Mouse (Mus musculus) hindlimb bud, embryonic 11.5 days (tissue): ENCODE measurements around the gene 4930469K13Rik.

Source experiments
- DNase-seq: peaks from one replicate; pipeline ENCODE4 v3.0.0-alpha.2; 2012; ENCODE audit warnings: low read depth, low spot score; ENCODE audit errors: extremely low spot score

The 4930469K13Rik gene

GRCm38 (mm10) chr11:34079542-34080464 is 18.6 kb downstream of the 4930469K13Rik start:
- no peak for DNase-seq

GRCm38 (mm10) chr11:34078581-34078980 is 19.8 kb downstream of the 4930469K13Rik start:
- no peak for DNase-seq

DNA sequence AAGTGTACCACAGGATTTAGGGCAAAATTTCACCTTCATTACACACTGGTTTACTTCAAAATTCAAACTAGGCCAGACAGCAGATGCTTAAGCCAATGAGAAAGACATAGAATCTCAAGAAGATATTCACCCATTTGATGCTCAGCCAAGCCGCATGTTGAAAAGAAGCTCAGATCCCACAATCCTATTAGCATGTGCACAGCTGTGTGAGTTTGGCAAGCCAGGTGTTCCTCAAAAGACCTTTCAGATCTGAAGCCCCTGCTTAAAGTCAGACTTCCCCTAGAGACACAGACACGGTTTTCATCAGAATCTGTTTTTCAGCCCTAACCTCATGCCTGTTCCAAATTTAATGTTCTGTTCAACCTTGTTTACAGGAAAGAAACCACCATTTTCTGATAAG is 20.5 kb downstream of the 4930469K13Rik start:
- no peak for DNase-seq

DNA sequence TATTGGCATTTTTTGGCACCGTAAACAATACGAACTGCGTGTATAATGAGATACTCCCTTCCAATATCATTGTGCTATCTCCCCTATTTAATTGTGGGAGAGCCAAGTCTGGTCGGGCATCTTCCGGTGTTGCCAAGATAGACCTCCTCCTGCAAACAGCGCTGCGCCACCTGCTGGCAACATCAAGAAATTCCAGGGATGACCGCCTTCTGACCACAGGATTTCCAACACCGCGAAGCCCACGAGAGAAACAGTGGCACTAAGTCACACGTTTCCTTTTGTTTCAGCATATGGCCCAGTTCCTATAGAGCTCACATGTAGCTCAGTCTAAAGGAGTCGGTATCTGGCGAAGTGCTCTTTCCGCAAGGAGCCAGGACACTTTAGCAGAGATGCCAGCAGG is 24.6 kb downstream of the 4930469K13Rik start:
- peak; percentile 39 for DNase-seq

- DNase-seq, result no peak
Observed at GRCm38 (mm10) chr11:34072309-34072708, 26.0 kb downstream of the 4930469K13Rik start.

DNA sequence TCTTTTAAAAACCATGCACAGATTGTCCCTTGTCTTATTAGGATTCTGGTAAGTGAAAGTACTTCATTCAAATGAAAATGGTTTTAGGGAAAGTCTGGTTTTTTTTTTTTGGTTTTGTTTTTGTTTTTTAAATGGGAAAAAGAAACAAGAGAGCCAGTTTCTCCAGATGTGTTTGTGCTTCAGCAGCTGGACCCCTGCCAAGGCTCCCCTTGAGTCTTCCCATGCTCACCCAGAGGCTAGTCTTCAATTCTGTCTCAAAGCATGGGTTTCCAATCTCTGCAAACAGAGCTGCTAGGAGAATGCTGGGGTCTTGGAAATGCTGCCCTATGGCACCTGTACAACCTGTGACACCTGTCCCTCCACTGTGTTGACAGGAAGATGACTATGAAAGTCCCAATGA is 27.8 kb downstream of the 4930469K13Rik start:
- DNase-seq, result no peak

DNA sequence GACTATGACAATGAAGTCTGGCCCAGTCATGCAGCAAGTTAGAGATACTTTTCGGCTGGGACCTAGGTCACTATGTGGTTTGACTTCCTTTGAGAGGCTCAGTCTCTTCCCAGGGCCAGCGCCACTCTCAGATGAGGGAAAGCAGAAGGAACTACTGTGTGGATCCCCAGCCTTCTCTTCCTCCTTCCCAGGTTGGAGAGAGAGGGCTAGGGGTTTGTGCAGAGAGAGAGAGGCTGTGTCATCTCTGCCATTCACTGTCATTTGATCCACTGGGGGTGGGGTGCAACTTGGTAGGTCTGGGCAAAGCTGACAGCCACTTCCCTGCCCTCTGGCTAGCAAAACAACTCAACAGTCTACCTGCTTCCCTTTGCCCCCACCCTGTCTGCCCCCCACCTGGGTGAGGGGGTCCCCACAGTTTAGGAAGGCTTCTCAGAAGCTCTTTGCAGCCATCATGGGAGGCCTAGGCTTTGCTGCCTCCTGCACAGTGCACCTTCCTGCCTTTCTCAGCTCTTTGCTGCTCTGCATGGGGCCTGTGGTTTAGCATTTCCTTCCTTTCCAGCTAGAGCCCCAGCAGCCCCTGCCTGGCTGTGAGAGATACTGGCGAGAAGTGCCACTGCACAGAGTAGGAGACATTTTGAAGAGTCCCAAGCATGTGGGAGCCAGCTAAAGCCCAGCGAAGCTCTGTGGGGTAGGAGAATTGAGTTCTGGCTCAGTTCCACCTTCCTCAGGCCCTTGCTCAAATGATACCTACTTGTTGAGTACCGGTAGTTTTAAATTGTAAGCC is 34.5 kb downstream of the 4930469K13Rik start:
- no peak for DNase-seq

DNA sequence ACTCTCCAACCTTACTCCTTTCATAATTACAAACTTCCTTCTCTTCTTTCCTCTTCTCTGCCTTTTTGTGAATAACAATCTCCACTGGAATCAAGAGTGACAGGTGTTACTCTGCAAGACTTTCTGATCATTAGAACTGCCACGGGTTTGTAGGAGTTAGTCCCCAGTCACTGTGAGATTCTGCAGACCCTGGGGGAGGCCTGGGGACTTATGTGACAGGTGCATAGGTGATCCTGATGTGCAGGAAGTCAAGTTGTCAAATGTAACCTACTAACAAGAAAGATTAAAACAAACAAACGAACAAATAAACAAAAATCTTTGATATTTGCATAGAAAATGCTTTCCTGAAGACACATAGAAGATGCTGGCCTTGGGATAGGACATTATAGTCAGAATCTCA is 35.1 kb downstream of the 4930469K13Rik start:
- no peak for DNase-seq

DNA sequence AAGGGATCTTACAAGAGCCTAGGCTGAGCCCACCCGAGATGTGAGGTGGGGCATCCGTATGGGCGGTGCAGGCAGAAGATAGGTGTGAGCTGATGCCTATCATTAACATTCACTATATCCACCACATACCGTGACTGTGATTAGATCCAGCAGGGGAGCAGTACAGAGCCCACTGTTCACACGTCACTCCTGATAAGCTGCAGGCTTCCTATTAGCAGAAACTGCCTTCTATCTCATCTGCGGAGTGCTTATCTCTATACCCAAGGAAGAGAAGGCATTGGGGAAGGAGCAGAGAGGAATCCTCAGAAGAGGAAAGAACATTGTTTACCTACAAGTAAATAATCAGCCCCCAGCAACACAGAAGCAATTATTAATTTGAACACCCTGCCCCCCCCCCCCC is 36.6 kb downstream of the 4930469K13Rik start:
- no peak for DNase-seq

DNA sequence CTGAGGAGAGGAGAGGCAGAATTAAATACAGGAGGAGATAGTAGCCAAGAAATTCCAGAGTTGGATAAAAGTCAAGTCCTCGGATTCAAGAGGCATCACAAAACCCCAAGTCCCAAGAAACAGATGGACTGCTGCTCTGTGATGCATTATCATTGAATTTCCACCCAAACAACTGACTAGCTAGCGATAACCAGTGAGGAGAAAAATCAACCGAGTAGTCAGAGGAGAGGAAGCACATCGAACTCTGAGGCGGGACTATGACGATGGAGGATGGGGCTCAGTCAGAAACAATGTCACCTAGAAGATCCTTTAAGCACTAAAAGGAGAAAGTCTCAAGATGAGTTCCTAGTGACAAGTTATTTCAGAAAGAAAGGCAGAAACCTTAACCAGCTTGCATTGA is 39.4 kb downstream of the 4930469K13Rik start:
- no peak for DNase-seq

GRCm38 (mm10) chr11:34058332-34058731 is 40.0 kb downstream of the 4930469K13Rik start:
- DNase-seq, result no peak

DNA sequence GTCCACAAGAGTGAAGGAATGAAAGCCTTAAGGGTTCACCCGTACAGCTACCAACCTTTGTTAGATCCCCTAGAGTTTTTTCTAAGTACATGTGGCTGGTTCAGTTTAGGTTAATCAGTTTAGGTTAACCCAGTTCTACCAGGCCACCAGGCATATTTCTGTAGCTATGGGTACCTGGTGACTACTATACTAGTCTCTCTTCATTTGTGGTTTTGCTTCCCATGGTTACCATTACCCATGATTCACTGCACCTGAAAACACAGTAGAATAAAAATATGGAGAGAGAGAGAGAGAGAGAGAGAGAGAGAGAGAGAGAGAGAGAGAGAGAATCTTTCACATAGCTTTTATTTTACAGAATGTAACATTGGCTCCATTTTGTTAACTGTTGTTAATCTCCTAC is 41.6 kb downstream of the 4930469K13Rik start:
- no peak for DNase-seq

DNA sequence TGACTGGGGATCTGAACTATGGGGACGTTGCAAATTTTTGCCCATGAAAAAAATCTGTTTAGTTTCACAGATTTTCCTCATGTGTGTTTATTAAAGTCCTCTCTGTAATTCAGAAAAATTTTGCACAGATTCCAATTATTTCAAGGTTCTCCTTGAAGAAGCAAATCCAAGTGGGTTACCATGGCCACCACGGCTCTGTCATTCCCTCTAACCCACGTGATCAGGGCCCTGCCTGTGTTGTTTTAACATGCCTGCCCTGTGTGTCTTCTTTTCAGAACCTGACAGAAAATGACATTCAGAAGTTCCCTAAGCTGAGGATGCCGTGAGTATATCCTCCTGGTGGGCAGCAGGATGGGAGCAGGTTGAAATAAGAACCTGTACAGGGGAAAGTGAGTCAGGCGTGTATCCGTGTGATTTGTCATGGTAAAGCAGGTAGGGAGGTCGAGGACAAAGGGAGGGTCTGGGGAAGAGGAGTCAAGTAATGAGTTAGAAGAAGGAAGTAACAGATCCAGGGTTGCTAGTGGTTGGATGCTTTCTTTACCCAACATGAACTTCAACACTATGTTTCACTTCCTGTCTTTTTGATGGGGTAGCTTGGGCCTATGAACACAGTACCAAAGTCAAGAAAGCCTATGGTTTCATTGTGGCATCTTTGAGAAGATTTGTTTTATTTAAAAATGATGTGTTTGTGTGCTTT is 44.2 kb downstream of the 4930469K13Rik start:
- no peak for DNase-seq

DNA sequence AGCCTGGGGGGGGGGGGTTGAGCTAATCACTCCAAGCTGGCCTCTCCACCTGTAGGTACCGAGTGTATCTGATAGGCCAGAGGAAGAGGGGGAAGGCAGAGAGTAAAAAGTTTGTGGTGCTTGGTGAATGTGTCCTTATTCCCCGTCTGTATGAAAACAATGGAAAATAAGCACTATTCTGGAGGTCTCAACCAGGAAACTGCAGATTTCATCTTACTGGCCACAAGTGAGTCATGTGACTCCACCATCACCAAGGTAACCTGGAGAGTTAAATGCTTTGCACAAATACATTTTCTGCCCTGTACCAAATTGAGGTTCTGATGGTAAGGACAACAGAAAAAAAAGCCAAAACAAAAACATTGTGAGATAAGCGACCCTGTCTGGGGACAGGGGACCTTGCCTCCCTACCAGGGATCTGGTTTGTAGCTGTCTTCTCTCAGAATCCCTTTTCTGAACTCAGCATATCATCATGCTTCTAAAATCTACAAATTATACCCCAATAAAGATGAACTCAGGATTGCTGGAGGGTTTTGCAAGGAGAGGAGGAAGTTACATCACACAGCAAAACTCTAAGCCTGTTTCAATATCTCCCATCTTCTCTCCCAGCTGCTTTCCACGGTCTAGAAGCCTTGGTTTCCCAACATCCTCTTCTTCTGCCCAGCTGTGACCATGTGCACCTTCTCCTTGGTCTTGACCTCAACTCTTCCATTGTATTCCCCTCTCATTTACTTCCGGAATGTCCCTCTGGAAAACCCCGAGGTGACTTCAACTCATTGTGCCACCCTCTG is 45.1 kb downstream of the 4930469K13Rik start:
- no peak for DNase-seq

GRCm38 (mm10) chr11:34050643-34051042 is 47.7 kb downstream of the 4930469K13Rik start:
- DNase-seq, result no peak

DNA sequence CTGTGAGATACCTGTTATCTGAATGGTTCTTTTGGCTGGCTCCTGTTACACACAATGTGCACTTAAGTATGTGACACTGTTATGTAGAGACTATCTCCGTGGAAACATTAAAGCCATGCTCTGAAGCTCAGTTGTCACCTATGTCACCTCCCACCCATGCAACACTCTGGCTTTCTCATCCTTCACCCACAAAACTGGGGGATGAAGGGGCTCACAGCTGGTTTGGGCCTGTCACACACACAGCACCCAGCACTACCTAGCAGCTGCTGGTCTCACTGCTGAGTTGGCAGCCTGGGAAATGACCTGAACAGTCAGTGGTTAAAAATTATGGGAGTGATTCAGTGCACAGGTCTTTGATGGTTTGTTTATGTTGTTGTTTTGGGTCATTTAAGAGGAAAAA is 48.3 kb downstream of the 4930469K13Rik start:
- no peak for DNase-seq

DNA sequence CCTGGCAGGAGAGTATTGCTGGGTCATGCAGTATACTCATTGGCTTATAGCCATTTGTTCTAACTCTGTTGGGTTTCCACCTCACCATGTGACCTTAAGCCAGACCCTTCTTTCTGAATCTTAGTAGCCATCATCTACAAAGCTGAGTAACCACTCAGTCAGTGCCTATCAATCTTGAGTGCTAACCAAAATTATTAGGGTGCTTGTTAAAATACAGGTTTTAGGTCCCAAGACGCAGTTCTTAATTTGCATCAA is 49.3 kb downstream of the 4930469K13Rik start:
- no peak for DNase-seq

DNA sequence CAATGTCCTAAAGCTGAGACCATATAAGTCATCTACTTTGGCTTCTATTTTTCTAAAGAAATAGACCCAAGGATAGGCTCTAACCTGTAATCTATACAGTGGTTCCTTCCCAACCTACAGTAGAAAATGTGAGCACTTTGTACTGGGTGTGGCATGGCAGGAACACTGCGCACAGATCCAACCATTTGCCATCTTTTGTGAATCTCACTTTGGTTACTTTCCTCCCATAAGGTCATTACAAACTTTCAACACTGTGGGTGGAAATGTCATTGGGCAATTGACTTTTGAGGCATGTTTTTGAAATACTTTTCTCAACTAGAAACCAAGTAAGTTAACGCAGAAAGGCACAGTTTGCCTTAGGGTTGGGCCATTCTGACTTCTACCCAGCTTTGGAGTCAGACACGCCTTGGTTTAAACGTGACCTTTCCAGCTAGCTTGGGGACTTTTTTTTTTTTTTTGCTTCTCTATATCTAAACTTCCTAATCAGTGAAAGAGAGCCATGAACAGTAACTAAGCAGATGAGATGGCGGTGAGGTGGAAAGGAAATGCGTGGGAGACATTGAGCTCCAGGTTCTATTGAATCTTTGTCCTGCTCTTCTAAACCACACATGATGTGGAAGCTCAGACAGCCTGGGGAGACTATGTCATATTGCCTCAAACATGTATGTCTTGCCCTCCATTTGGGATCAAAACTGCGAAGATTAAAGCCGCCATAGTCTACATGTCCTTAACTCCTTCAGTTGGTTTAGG is 49.8 kb downstream of the 4930469K13Rik start:
- DNase-seq, result no peak

DNA sequence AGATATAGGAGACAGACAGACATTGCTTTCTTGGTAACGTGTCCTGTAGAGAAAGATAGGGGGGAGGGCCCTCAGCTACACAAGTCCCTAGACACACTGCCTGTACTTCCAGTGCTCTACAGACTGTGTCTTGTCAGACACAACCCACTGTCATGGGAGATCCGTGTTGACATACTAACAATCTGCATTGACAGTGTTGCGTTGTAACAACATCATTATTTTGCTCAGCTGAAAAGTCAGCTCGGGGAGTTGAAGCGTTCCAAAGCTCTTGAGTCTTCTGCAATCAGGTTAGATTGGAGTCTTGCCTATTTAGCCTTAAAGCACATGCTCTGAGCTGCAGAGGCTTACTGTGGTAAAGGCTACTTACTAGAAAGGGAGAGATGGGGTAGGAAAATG is 50.8 kb downstream of the 4930469K13Rik start:
- no peak for DNase-seq
